Comparison of ENCODE assay signal across 12 mouse cellular contexts in genomic region chr6:18699729-18700386, GRCm38 (mm10).
DNase-seq lines count a peak whose midpoint lies in the region; ATAC-seq lines count a peak whose summit lies in the region.
"Had no signal": no experiment of that assay in that cellular context is flagged by ENCODE, and none has a peak within 500 bp of the region (broad histone marks: within the 10 kb centered on the region; RNA-seq: fewer than 3 reads in every experiment).

No protein-coding gene starts in this region.

- ATAC-seq in forebrain, embryonic 14.5 days: peak; percentile 65
- no peak for ATAC-seq in intestine, embryonic 15.5 days

- no peak overlapping the region; the same call in 1 of the 2 replicates for H3K27ac ChIP-seq in forebrain, embryonic 14.5 days (ENCODE audit: low read depth, low read length)
- no peak overlapping the region for H3K27ac ChIP-seq in intestine, embryonic 15.5 days
- H3K27ac ChIP-seq: kidney, embryonic 15.5 days; left cerebral cortex, adult 2 months; liver, embryonic 14.5 days had no signal

- WGBS in forebrain, embryonic 14.5 days: 4% methylated on average over 12 of the region's 12 CpGs
- WGBS in intestine, embryonic 15.5 days: 36% methylated on average over 12 of the region's 12 CpGs

- DNase-seq in layer of hippocampus, adult 9-11 months: peak; percentile 20
- DNase-seq in layer of hippocampus, adult 11-12 months (ENCODE audit: low spot score): no peak
- peak; percentile 61 for DNase-seq in forebrain, embryonic 14.5 days (ENCODE audit: low spot score)
- peak; percentile 16 for DNase-seq in mesoderm, embryonic 11.5 days (ENCODE audit: low read depth, low spot score)
- DNase-seq in urinary bladder, postnatal 14 days (ENCODE audit: low spot score): no peak
- no peak for DNase-seq in lung, postnatal 25 days (ENCODE audit: low spot score)
- DNase-seq: cerebellum, postnatal 25 days; thymus, postnatal 25 days had no signal

- H3K4me1 ChIP-seq in forebrain, embryonic 14.5 days (ENCODE audit: control insufficient read depth, insufficient read depth, low read length): 0 out of 2 replicates have a peak, but pooled peaks cover 6% of the 10 kb centered on the region
- H3K4me1 ChIP-seq in intestine, embryonic 15.5 days (replicated peaks): no peaks in the 10 kb centered on the region

- peak overlapping the region; percentile 0; the same call in 1 of the 2 replicates for H3K4me2 ChIP-seq in forebrain, embryonic 14.5 days (ENCODE audit: low read length)
- no peak overlapping the region for H3K4me2 ChIP-seq in intestine, embryonic 15.5 days (replicated peaks)
- H3K4me2 ChIP-seq: kidney, embryonic 15.5 days had no signal

- H3K36me3 ChIP-seq in forebrain, embryonic 14.5 days (ENCODE audit: control insufficient read depth, insufficient read depth, low read length): no peaks in the 10 kb centered on the region
- no peaks in the 10 kb centered on the region for H3K36me3 ChIP-seq in intestine, embryonic 15.5 days
- H3K36me3 ChIP-seq: kidney, embryonic 15.5 days had no signal

- H3K9ac ChIP-seq in forebrain, embryonic 14.5 days (ENCODE audit: low read length): no peak overlapping the region
- H3K9ac ChIP-seq in intestine, embryonic 15.5 days: no peak overlapping the region
- H3K9ac ChIP-seq: kidney, embryonic 15.5 days; liver, embryonic 14.5 days had no signal

- H3K27me3 ChIP-seq in forebrain, embryonic 14.5 days (replicated peaks; ENCODE audit: control insufficient read depth, insufficient read depth, low read length): no peaks in the 10 kb centered on the region
- no peaks in the 10 kb centered on the region for H3K27me3 ChIP-seq in intestine, embryonic 15.5 days (replicated peaks)
- H3K27me3 ChIP-seq: kidney, embryonic 15.5 days had no signal

- no peak overlapping the region for H3K4me3 ChIP-seq in forebrain, embryonic 14.5 days (ENCODE audit: low read depth, low read length)
- H3K4me3 ChIP-seq in intestine, embryonic 15.5 days (replicated peaks): no peak overlapping the region
- H3K4me3 ChIP-seq: kidney, embryonic 15.5 days; left cerebral cortex, adult 2 months had no signal

- no peaks in the 10 kb centered on the region for H3K9me3 ChIP-seq in forebrain, embryonic 14.5 days (replicated peaks; ENCODE audit: control insufficient read depth, low read length)
- H3K9me3 ChIP-seq in intestine, embryonic 15.5 days: no peaks in the 10 kb centered on the region
- H3K9me3 ChIP-seq: kidney, embryonic 15.5 days had no signal

Comparison
In these comparisons a context has a peak if more than half of its experiments do, and no peak if none do; other contexts are left out.
1. DNase-seq: peak in layer of hippocampus, adult 9-11 months (single experiment), forebrain, embryonic 14.5 days (single experiment) and mesoderm, embryonic 11.5 days (single experiment); none in layer of hippocampus, adult 11-12 months (single experiment), urinary bladder, postnatal 14 days (single experiment) and lung, postnatal 25 days (single experiment).